Mouse (Mus musculus): ENCODE data around the gene Atm. TPM values are rescaled to one million over a fixed set of nuclear protein-coding genes. Genes with fewer than 3 reads are reported as not detected.

Atm gene
- polyA plus RNA-seq, 1 experiment from 2014 or later = 4.2 TPM

DNA sequence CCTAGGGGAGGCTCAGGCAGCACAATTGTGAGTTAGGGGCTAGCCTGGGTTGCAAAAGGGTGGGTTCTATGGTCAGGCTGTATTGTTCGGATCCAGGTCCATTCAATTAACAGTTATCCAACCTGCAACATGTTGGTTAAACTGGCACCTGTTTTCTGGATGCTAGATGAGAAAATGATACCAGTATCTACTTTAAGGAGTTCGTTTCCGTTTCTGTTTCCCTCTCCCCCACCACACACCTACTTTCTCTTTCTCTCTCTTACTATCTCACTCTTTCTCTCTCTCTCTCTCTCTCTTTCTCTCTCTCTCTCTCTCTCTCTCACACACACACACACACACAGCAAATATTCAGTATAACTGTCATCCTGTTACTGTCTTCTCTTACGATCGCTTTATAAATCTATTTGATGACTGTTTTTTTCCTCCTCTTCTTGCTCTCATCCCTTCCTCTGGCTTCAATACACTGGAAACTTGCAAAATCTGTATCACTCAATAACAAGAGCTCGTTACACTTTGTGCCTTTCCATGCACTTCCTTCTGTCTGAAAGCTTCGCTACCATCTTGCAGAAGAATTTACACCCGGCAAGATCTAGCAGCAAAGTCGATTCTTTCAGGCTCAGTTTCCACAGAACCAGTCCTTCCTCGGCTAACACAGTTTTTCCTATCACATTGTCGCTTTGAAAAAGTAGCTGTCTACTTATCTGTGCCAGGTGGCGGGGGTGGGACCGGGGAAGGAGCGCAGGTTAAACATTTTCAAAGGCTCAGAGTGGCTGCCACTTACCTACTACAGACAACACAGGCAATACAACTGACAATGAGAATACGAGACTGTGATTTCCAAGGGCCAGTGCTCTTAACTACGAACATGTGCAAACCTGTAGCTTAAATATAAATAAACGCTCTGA lies 872 bp downstream of the Atm start:
- no peaks in the 10 kb centered on the region for H3K27me3 ChIP-seq (replicated peaks; ENCODE audit: control insufficient read depth, insufficient read depth, low read length)
- H3K9me3 ChIP-seq (ENCODE audit: control insufficient read depth) = no peaks in the 10 kb centered on the region
- 8% methylated on average over 17 of the region's 17 CpGs for WGBS
- H3K4me3 ChIP-seq (ENCODE audit: low read depth, low read length) = peak overlapping the region; percentile 89
- no peaks in the 10 kb centered on the region for H3K4me1 ChIP-seq (replicated peaks; ENCODE audit: control insufficient read depth, insufficient read depth, low read length)
- H3K4me2 ChIP-seq (replicated peaks; ENCODE audit: low read depth) = peak overlapping the region; percentile 88
- TF ChIP-seq CTCF (IDR thresholded peaks at IDR 0.05; ENCODE audit: low read depth) = no peak
- ATAC-seq = no peak
- peak overlapping the region; percentile 73 for H3K27ac ChIP-seq (ENCODE audit: low read depth, low read length)
- H3K9ac ChIP-seq (ENCODE audit: low read depth, low read length) = peak overlapping the region; percentile 24
- no peaks in the 10 kb centered on the region for H3K36me3 ChIP-seq (ENCODE audit: control insufficient read depth, insufficient read depth)

DNA sequence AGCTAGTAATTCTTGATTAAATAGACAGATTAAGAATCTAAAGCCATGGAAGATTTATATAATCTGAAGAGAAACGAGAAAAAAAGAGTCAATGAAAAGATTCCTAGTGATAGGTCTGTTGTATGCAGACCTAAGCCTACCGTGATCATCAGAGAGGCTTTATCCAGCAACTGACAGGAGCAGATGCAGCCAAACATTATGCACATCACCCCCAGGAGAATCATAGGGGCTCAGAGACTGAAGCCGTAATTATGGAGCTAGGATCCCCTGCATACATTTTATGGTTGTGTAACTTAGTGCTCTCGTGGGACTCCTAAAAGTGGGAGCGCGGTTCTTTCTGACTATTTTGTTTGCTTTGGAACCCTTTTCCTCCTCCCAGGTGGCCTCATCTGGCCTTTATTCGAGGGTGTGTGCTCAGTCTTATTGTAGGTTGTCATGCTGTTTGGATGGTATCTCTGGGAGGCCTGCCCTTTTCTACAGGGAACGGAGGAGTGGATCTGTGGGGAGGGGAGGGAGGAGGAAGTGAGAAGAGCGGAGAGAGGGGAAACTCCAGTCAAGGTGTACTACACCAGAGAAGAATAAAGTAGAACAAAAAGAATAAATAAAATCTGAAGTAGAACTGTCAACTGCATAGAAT lies 19.0 kb downstream of the Atm start:
- H3K9me3 ChIP-seq (ENCODE audit: control insufficient read depth) = no peaks in the 10 kb centered on the region
- no peak overlapping the region for H3K4me3 ChIP-seq (ENCODE audit: low read depth, low read length)
- H3K27me3 ChIP-seq (replicated peaks; ENCODE audit: control insufficient read depth, insufficient read depth, low read length) = no peaks in the 10 kb centered on the region
- H3K27ac ChIP-seq (ENCODE audit: low read depth, low read length) = no peak overlapping the region
- 47% methylated on average over 9 of the region's 9 CpGs for WGBS
- peaks cover 5% of the 10 kb centered on the region; the same call in 1 of the 2 replicates for H3K36me3 ChIP-seq (ENCODE audit: control insufficient read depth, insufficient read depth)
- H3K4me1 ChIP-seq (replicated peaks; ENCODE audit: control insufficient read depth, insufficient read depth, low read length) = no peaks in the 10 kb centered on the region
- H3K4me2 ChIP-seq (replicated peaks; ENCODE audit: low read depth) = peak overlapping the region; percentile 21; the same call in 1 of the 2 replicates
- peak; percentile 38; the same call in 1 of the 2 replicates for ATAC-seq
- H3K9ac ChIP-seq (ENCODE audit: low read depth, low read length) = no peak overlapping the region
- TF ChIP-seq CTCF (IDR thresholded peaks at IDR 0.05; ENCODE audit: low read depth) = no peak

DNA sequence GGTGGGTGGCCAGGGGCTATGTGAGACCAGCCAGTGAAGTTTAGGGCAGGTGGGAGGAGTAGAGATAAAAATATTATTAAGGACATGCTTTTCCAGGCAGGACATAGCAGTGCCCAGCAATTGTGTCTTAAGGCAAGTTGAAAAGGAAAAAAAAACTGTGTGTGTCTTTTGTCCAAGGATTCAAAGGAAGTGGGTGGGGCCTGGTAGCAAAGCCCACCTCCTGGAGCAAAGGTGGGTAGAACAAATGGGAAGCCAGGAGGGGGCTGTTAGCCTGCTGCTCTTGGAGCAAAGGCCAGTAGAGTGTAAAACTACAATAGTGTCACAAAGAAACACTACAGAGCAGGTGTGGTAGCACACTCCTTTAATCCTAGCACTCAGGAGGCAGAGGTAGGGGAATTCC lies 22.4 kb downstream of the Atm start:
- H3K4me2 ChIP-seq (replicated peaks; ENCODE audit: low read depth) = no peak overlapping the region
- H3K9me3 ChIP-seq (ENCODE audit: control insufficient read depth) = no peaks in the 10 kb centered on the region
- H3K27ac ChIP-seq (ENCODE audit: low read depth, low read length) = no peak overlapping the region
- TF ChIP-seq CTCF (IDR thresholded peaks at IDR 0.05; ENCODE audit: low read depth) = no peak
- no peak overlapping the region for H3K4me3 ChIP-seq (ENCODE audit: low read depth, low read length)
- no peaks in the 10 kb centered on the region for H3K27me3 ChIP-seq (replicated peaks; ENCODE audit: control insufficient read depth, insufficient read depth, low read length)
- no peak overlapping the region for H3K9ac ChIP-seq (ENCODE audit: low read depth, low read length)
- peaks cover 11% of the 10 kb centered on the region; the same call in 1 of the 2 replicates for H3K36me3 ChIP-seq (ENCODE audit: control insufficient read depth, insufficient read depth)
- no peaks in the 10 kb centered on the region for H3K4me1 ChIP-seq (replicated peaks; ENCODE audit: control insufficient read depth, insufficient read depth, low read length)
- ATAC-seq = no peak

DNA sequence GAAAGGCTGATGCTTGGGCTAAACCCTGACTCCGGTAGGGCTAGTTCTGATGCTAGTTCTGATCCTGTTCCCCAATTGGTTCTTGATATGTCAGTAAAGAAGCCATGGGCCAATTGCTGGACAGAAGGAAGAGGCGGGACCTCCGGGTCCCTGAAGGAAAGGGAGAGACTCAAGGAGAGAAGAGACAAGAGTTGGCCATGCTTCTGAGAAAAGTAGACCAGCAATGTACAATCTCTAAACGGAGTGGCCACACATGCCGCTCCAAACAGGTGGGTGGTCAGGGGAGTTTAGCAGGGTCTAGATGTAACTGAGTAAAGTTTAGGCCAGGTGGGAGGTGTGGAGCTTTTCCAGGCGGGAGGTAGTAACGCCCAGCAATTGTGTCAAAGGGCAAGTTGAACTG lies 28.5 kb downstream of the Atm start:
- Histone ChIP-seq H3K9me3 (ENCODE audit: control insufficient read depth) (no peaks in the 10 kb centered on the region), H3K36me3 (ENCODE audit: control insufficient read depth, insufficient read depth) (peaks cover 20% of the 10 kb centered on the region), H3K9ac (ENCODE audit: low read depth, low read length) (no peak overlapping the region), H3K4me2 (replicated peaks; ENCODE audit: low read depth) (no peak overlapping the region), H3K4me1 (replicated peaks; ENCODE audit: control insufficient read depth, insufficient read depth, low read length) (no peaks in the 10 kb centered on the region), H3K27me3 (replicated peaks; ENCODE audit: control insufficient read depth, insufficient read depth, low read length) (no peaks in the 10 kb centered on the region), H3K4me3 (ENCODE audit: low read depth, low read length) (no peak overlapping the region), H3K27ac (ENCODE audit: low read depth, low read length) (no peak overlapping the region)
- WGBS = 91% methylated on average over 7 of the region's 7 CpGs
- no peak for TF ChIP-seq CTCF (IDR thresholded peaks at IDR 0.05; ENCODE audit: low read depth)
- ATAC-seq = no peak

DNA sequence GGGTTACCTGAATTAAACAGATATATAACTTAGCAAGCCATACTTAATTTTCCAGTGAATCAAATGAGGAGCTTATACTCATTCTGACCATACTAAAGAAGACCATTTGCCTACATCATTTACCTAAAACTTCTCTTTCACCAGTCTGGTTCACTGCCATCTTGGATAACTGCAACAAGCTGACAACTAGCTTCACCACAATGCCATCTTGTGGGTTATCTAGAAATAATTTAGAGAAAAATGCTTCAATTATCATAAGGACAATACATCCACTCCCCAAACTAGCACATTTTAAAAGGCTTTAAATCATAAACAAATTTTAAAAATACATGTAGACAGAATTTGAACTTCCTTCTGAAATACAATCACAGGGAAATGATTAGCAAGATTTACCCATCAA lies 50.7 kb downstream of the Atm start:
- Histone ChIP-seq H3K9me3 (ENCODE audit: control insufficient read depth) (no peaks in the 10 kb centered on the region), H3K27me3 (replicated peaks; ENCODE audit: control insufficient read depth, insufficient read depth, low read length) (no peaks in the 10 kb centered on the region), H3K4me3 (ENCODE audit: low read depth, low read length) (no peak overlapping the region), H3K4me1 (replicated peaks; ENCODE audit: control insufficient read depth, insufficient read depth, low read length) (no peaks in the 10 kb centered on the region), H3K36me3 (ENCODE audit: control insufficient read depth, insufficient read depth) (peaks cover 32% of the 10 kb centered on the region), H3K9ac (ENCODE audit: low read depth, low read length) (no peak overlapping the region), H3K27ac (ENCODE audit: low read depth, low read length) (no peak overlapping the region), H3K4me2 (replicated peaks; ENCODE audit: low read depth) (no peak overlapping the region)
- ATAC-seq = no peak
- 0 out of 2 replicates have a peak, but pooled peaks have one; percentile 9 for TF ChIP-seq CTCF (IDR thresholded peaks at IDR 0.05; ENCODE audit: low read depth)

DNA sequence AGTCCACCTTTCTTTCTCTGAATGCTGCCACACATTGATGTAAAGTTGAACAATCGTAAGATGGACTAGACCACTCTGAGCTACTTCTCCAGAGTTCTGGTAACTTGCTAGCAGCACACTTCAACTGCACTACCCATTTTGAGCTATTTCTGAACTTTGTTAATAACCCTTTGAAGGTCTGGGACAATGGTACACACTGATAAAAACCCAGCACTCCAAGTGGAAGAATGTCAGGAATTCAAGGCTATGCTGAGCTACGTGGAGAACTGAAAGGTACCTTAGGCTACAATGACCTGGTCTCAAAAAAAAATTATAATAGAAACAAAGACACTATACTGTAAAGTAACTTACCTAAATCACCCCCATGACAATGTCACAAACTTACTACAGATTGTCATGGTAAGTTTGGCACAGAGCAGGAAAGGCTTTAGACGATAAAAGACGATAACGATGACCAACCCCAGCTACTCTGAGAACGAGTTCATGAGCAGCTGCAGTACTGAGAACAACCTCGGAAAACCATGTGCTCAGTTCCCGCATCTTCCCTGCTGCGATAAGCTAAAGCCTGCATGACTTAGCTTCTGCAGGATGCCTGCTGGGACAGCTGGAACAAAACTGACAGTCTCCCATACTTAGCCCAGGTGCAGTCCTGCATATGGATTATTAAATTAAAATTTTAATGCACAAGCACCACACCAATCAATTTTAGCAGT lies 63.6 kb downstream of the Atm start:
- 78% methylated on average over 9 of the region's 9 CpGs for WGBS
- Histone ChIP-seq H3K9ac (ENCODE audit: low read depth, low read length) (no peak overlapping the region), H3K27me3 (replicated peaks; ENCODE audit: control insufficient read depth, insufficient read depth, low read length) (no peaks in the 10 kb centered on the region), H3K4me3 (ENCODE audit: low read depth, low read length) (no peak overlapping the region), H3K4me2 (replicated peaks; ENCODE audit: low read depth) (no peak overlapping the region), H3K36me3 (ENCODE audit: control insufficient read depth, insufficient read depth) (no peaks in the 10 kb centered on the region; the same call in 1 of the 2 replicates), H3K9me3 (ENCODE audit: control insufficient read depth) (no peaks in the 10 kb centered on the region), H3K4me1 (replicated peaks; ENCODE audit: control insufficient read depth, insufficient read depth, low read length) (no peaks in the 10 kb centered on the region), H3K27ac (ENCODE audit: low read depth, low read length) (no peak overlapping the region)
- no peak for ATAC-seq
- no peak for TF ChIP-seq CTCF (IDR thresholded peaks at IDR 0.05; ENCODE audit: low read depth)

Data from intestine, postnatal 0 days (tissue).